Mouse (Mus musculus): ENCODE measurements at regions not wholly inside any gene's neighbourhood (a gene's known extent, or its start where the extent isn't known, plus 50 kb on each side); places are given as distances from the start of the nearest gene placed in this dataset.
A peak's percentile ranks its signal among the peaks of the same experiment; 100 is the strongest.

GRCm38 (mm10) chr15:65646470-65646869, 631.8 kb upstream of the Gm21961 start:
- no peaks in the 10 kb centered on the region for H3K27me3 ChIP-seq (ENCODE audit: control insufficient read depth, insufficient read depth, low read length)
- H3K36me3 ChIP-seq (ENCODE audit: control insufficient read depth, insufficient read depth, low read length) = no peaks in the 10 kb centered on the region
- H3K9me3 ChIP-seq (ENCODE audit: control insufficient read depth, low read length) = no peaks in the 10 kb centered on the region
- no peak for ATAC-seq (replicated peaks; ENCODE audit: low FRiP score)
- H3K27ac ChIP-seq (ENCODE audit: low read depth, low read length) = no peak overlapping the region
- no peak for DNase-seq (ENCODE audit: low spot score)
- H3K4me2 ChIP-seq (ENCODE audit: low read depth, low read length, severe bottlenecking) = no peak overlapping the region
- no peak overlapping the region for H3K9ac ChIP-seq (ENCODE audit: low read length)
- WGBS = 66% methylated on average over 2 of the region's 2 CpGs
- no peaks in the 10 kb centered on the region for H3K4me1 ChIP-seq (replicated peaks; ENCODE audit: control insufficient read depth, insufficient read depth, low read length)
- H3K4me3 ChIP-seq (ENCODE audit: low read depth, low read length) = no peak overlapping the region

GRCm38 (mm10) chr15:65639484-65639883, 624.8 kb upstream of the Gm21961 start:
- Histone ChIP-seq H3K9me3 (ENCODE audit: control insufficient read depth, low read length) (no peaks in the 10 kb centered on the region), H3K9ac (ENCODE audit: low read length) (no peak overlapping the region), H3K4me3 (ENCODE audit: low read depth, low read length) (no peak overlapping the region), H3K4me1 (replicated peaks; ENCODE audit: control insufficient read depth, insufficient read depth, low read length) (no peaks in the 10 kb centered on the region), H3K36me3 (ENCODE audit: control insufficient read depth, insufficient read depth, low read length) (no peaks in the 10 kb centered on the region), H3K27ac (ENCODE audit: low read depth, low read length) (no peak overlapping the region), H3K27me3 (ENCODE audit: control insufficient read depth, insufficient read depth, low read length) (no peaks in the 10 kb centered on the region), H3K4me2 (ENCODE audit: low read depth, low read length, severe bottlenecking) (no peak overlapping the region)
- ATAC-seq (replicated peaks; ENCODE audit: low FRiP score) (no peak), DNase-seq (ENCODE audit: low spot score) (no peak)
- 35% methylated on average over 2 of the region's 2 CpGs for WGBS

- Histone ChIP-seq H3K9me3 (ENCODE audit: control insufficient read depth, low read length) (no peaks in the 10 kb centered on the region), H3K27ac (ENCODE audit: low read depth, low read length) (no peak overlapping the region), H3K36me3 (ENCODE audit: control insufficient read depth, insufficient read depth, low read length) (no peaks in the 10 kb centered on the region), H3K4me1 (replicated peaks; ENCODE audit: control insufficient read depth, insufficient read depth, low read length) (no peaks in the 10 kb centered on the region), H3K4me2 (ENCODE audit: low read depth, low read length, severe bottlenecking) (no peak overlapping the region), H3K9ac (ENCODE audit: low read length) (no peak overlapping the region), H3K4me3 (ENCODE audit: low read depth, low read length) (no peak overlapping the region), H3K27me3 (ENCODE audit: control insufficient read depth, insufficient read depth, low read length) (no peaks in the 10 kb centered on the region)
- ATAC-seq (replicated peaks; ENCODE audit: low FRiP score) (peak; percentile 56; the same call in 1 of the 2 replicates), DNase-seq (ENCODE audit: low spot score) (peak; percentile 61)
- 55% methylated on average over 6 of the region's 6 CpGs for WGBS
Observed at GRCm38 (mm10) chr15:65637520-65638184, 622.9 kb upstream of the Gm21961 start.

- no peak for ATAC-seq (replicated peaks; ENCODE audit: low FRiP score)
- no peak overlapping the region for H3K27ac ChIP-seq (ENCODE audit: low read depth, low read length)
- no peaks in the 10 kb centered on the region for H3K36me3 ChIP-seq (ENCODE audit: control insufficient read depth, insufficient read depth, low read length)
- H3K4me3 ChIP-seq (ENCODE audit: low read depth, low read length) = no peak overlapping the region
- H3K4me2 ChIP-seq (ENCODE audit: low read depth, low read length, severe bottlenecking) = no peak overlapping the region
- H3K9ac ChIP-seq (ENCODE audit: low read length) = no peak overlapping the region
- H3K4me1 ChIP-seq (replicated peaks; ENCODE audit: control insufficient read depth, insufficient read depth, low read length) = no peaks in the 10 kb centered on the region
- no peaks in the 10 kb centered on the region for H3K9me3 ChIP-seq (ENCODE audit: control insufficient read depth, low read length)
- WGBS = 87% methylated on average over 5 of the region's 5 CpGs
- no peaks in the 10 kb centered on the region for H3K27me3 ChIP-seq (ENCODE audit: control insufficient read depth, insufficient read depth, low read length)
- DNase-seq (ENCODE audit: low spot score) = no peak
Observed at GRCm38 (mm10) chr15:65632440-65632839, 617.7 kb upstream of the Gm21961 start.

- Histone ChIP-seq H3K4me1 (replicated peaks; ENCODE audit: control insufficient read depth, insufficient read depth, low read length) (no peaks in the 10 kb centered on the region), H3K4me3 (ENCODE audit: low read depth, low read length) (no peak overlapping the region), H3K27ac (ENCODE audit: low read depth, low read length) (no peak overlapping the region), H3K4me2 (ENCODE audit: low read depth, low read length, severe bottlenecking) (no peak overlapping the region), H3K36me3 (ENCODE audit: control insufficient read depth, insufficient read depth, low read length) (no peaks in the 10 kb centered on the region), H3K27me3 (ENCODE audit: control insufficient read depth, insufficient read depth, low read length) (no peaks in the 10 kb centered on the region), H3K9ac (ENCODE audit: low read length) (no peak overlapping the region), H3K9me3 (ENCODE audit: control insufficient read depth, low read length) (no peaks in the 10 kb centered on the region)
- no peak for ATAC-seq (replicated peaks; ENCODE audit: low FRiP score)
- DNase-seq (ENCODE audit: low spot score) = no peak
- WGBS = 74% methylated on average over 1 of the region's 1 CpGs
Observed at GRCm38 (mm10) chr15:65630476-65630875, 615.8 kb upstream of the Gm21961 start.

GRCm38 (mm10) chr15:65592718-65593477, 578.2 kb upstream of the Gm21961 start:
- H3K4me2 ChIP-seq (ENCODE audit: low read depth, low read length, severe bottlenecking) = no peak overlapping the region
- WGBS = 76% methylated on average over 2 of the region's 2 CpGs
- H3K4me1 ChIP-seq (replicated peaks; ENCODE audit: control insufficient read depth, insufficient read depth, low read length) = no peaks in the 10 kb centered on the region
- no peaks in the 10 kb centered on the region for H3K27me3 ChIP-seq (ENCODE audit: control insufficient read depth, insufficient read depth, low read length)
- H3K27ac ChIP-seq (ENCODE audit: low read depth, low read length) = no peak overlapping the region
- no peak overlapping the region for H3K9ac ChIP-seq (ENCODE audit: low read length)
- no peaks in the 10 kb centered on the region for H3K36me3 ChIP-seq (ENCODE audit: control insufficient read depth, insufficient read depth, low read length)
- DNase-seq (ENCODE audit: low spot score) = no peak
- no peaks in the 10 kb centered on the region for H3K9me3 ChIP-seq (ENCODE audit: control insufficient read depth, low read length)
- peak; percentile 64 for ATAC-seq (replicated peaks; ENCODE audit: low FRiP score)
- H3K4me3 ChIP-seq (ENCODE audit: low read depth, low read length) = no peak overlapping the region

- no peak overlapping the region for H3K27ac ChIP-seq (ENCODE audit: low read depth, low read length)
- no peak for ATAC-seq (replicated peaks; ENCODE audit: low FRiP score)
- no peaks in the 10 kb centered on the region for H3K4me1 ChIP-seq (replicated peaks; ENCODE audit: control insufficient read depth, insufficient read depth, low read length)
- no peak overlapping the region for H3K9ac ChIP-seq (ENCODE audit: low read length)
- 84% methylated on average over 2 of the region's 2 CpGs for WGBS
- H3K4me3 ChIP-seq (ENCODE audit: low read depth, low read length) = no peak overlapping the region
- H3K9me3 ChIP-seq (ENCODE audit: control insufficient read depth, low read length) = no peaks in the 10 kb centered on the region
- no peak overlapping the region for H3K4me2 ChIP-seq (ENCODE audit: low read depth, low read length, severe bottlenecking)
- no peak for DNase-seq (ENCODE audit: low spot score)
- no peaks in the 10 kb centered on the region for H3K36me3 ChIP-seq (ENCODE audit: control insufficient read depth, insufficient read depth, low read length)
- no peaks in the 10 kb centered on the region for H3K27me3 ChIP-seq (ENCODE audit: control insufficient read depth, insufficient read depth, low read length)
Observed at GRCm38 (mm10) chr15:65585566-65585965, 570.9 kb upstream of the Gm21961 start.

GRCm38 (mm10) chr15:65579353-65579752, 564.6 kb upstream of the Gm21961 start:
- Histone ChIP-seq H3K9ac (ENCODE audit: low read length) (no peak overlapping the region), H3K27me3 (ENCODE audit: control insufficient read depth, insufficient read depth, low read length) (no peaks in the 10 kb centered on the region), H3K27ac (ENCODE audit: low read depth, low read length) (no peak overlapping the region), H3K36me3 (ENCODE audit: control insufficient read depth, insufficient read depth, low read length) (no peaks in the 10 kb centered on the region), H3K9me3 (ENCODE audit: control insufficient read depth, low read length) (no peaks in the 10 kb centered on the region), H3K4me2 (ENCODE audit: low read depth, low read length, severe bottlenecking) (no peak overlapping the region), H3K4me1 (replicated peaks; ENCODE audit: control insufficient read depth, insufficient read depth, low read length) (no peaks in the 10 kb centered on the region), H3K4me3 (ENCODE audit: low read depth, low read length) (no peak overlapping the region)
- DNase-seq (ENCODE audit: low spot score) = no peak
- 97% methylated on average over 1 of the region's 1 CpGs for WGBS
- no peak for ATAC-seq (replicated peaks; ENCODE audit: low FRiP score)

GRCm38 (mm10) chr15:65567931-65568330, 553.2 kb upstream of the Gm21961 start:
- Histone ChIP-seq H3K27me3 (ENCODE audit: control insufficient read depth, insufficient read depth, low read length) (no peaks in the 10 kb centered on the region), H3K27ac (ENCODE audit: low read depth, low read length) (no peak overlapping the region), H3K9me3 (ENCODE audit: control insufficient read depth, low read length) (no peaks in the 10 kb centered on the region), H3K4me2 (ENCODE audit: low read depth, low read length, severe bottlenecking) (no peak overlapping the region), H3K36me3 (ENCODE audit: control insufficient read depth, insufficient read depth, low read length) (no peaks in the 10 kb centered on the region), H3K4me3 (ENCODE audit: low read depth, low read length) (no peak overlapping the region), H3K9ac (ENCODE audit: low read length) (no peak overlapping the region), H3K4me1 (replicated peaks; ENCODE audit: control insufficient read depth, insufficient read depth, low read length) (no peaks in the 10 kb centered on the region)
- ATAC-seq (replicated peaks; ENCODE audit: low FRiP score) (no peak), DNase-seq (ENCODE audit: low spot score) (no peak)
- WGBS = 87% methylated on average over 2 of the region's 2 CpGs
